Mouse (Mus musculus) NIH3T3 (cell line): ENCODE data around the gene Ptbp1.

Experiments used
- DNase-seq: peaks from one replicate; pipeline ENCODE4 v3.0.0-alpha.2; 2012; ENCODE audit warnings: low read depth

The Ptbp1 gene

DNA sequence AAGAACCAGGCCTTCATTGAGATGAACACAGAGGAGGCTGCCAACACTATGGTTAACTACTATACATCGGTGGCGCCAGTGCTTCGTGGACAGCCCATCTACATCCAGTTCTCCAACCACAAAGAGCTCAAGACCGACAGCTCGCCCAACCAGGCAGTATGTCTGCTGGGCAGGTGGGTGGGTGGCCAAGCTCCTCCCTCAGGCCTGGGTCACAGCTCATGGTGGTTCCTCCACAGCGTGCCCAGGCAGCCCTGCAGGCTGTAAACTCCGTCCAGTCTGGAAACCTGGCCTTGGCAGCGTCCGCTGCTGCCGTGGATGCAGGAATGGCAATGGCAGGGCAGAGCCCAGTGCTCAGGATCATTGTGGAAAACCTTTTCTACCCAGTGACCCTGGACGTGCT lies 4.9 kb downstream of the Ptbp1 start:
- DNase-seq: no peak

DNA sequence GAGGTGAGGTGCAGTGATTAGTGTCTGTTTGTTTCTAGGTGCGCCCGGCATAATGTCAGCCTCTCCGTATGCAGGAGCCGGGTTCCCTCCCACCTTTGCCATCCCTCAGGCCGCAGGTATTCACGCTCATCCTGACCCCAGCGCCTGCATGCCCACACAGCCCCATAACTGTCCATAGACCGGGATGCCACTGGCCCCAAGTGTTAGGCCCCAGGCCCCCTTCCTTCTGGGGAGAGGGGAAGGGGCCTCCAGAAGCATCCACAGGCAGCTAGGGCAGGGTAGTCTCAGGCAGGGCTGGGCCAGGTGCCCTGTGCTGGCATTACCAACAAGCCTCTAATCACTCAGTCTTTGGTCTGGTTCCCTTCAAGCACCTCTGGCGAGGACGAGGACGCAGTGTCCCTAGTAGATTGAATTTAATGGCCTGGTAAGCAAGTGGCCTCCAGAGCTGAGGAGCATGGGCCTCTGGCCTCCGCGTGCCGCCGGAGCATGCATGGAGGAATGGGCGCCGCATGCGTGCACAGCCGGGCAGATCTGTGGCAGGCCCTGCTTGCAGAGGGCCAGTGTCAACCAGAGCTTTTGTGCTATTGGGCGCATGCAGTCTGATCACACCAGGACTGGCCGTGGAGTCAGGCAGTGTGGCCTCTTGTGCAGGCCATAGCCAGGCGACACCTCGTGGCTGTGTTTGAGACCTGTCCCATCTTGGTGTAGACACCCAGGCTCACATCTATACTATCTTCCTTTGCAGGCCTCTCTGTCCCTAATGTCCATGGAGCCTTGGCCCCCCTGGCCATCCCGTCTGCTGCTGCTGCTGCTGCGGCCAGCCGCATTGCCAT lies 6.1 kb downstream of the Ptbp1 start:
- no peak for DNase-seq

DNA sequence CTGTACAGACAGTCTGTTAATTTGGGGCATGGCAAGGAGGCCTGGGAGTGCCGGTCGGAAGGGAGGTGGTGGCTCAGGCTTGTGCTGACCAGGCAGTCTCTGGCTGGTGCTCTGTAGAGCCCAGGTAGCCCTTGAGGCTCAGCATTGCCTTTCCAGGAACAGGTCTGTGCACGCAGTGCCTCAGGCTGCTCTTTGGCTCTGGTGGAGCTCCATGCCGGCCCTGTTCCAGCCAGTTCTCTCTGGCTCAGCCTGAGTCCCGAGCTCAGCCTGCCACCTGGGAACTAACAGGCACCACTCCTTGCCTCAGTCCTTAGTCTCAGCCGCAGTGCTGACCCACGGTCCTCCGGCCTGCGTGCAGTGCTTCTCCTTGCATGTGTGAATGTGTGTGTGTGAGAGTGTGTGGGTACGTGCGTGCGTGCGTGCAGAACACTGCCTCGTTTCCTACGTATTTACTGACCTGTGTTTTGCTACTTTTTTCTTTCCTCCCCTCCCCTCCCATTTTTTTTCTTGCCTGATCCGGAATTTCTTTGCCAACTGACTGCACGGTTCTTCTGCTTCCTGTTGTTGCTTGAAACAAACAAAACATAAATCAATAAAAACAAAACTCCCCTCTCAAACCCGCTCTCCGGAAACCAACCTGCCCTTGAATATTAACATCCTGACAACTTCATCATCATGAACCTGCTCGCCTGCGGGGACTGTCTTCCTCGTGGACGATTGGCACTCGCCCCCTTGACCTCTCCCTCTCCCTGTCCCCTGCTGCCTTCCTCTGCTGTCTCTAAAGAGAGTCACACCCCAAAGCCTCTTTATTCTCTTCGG lies 7.2 kb downstream of the Ptbp1 start:
- DNase-seq: no peak

DNA sequence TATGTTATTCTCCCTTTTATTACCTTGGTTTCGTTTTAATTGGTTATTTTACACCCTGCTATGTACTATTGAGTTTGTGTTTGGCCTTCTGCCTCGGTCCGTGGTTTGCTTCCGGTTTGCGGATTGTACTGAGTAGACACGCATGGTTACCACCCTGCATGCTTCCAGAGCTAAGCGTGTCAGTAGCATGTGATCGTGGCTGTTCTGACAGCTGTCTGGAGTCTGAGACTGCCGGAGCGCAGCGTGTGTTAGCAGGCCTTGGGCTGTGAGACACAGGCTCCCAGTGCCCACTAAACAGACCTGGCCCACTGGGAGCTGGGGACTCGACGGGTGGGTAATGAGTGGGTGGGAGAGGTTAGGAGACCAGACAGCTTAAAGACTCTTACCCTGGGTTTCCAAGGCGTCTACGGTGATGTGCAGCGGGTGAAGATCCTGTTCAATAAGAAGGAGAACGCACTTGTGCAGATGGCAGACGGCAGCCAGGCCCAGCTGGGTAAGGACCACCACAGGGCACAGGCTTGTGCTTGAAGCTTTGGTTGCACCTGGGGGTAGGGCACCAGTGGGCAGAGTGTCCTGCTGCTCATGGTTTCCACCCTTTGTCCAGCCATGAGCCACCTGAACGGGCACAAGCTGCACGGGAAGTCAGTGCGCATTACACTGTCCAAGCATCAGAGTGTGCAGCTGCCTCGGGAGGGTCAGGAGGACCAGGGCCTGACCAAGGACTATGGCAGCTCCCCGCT lies 8.0 kb downstream of the Ptbp1 start:
- no peak for DNase-seq

DNA sequence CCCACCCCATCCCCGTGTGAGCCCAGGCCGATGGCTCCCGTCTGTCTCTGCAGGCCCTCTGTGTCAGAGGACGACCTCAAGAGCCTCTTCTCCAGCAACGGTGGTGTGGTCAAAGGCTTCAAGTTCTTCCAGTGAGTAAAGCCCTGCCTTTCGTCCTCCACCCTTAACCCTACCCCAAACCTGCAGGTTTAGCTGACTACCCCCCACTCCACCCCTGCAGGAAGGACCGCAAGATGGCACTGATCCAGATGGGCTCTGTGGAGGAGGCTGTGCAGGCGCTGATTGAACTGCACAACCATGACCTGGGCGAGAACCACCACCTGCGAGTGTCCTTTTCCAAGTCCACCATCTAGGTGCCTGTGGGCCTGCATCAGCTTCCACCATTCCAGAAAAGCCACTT lies 8.7 kb downstream of the Ptbp1 start:
- no peak for DNase-seq

DNA sequence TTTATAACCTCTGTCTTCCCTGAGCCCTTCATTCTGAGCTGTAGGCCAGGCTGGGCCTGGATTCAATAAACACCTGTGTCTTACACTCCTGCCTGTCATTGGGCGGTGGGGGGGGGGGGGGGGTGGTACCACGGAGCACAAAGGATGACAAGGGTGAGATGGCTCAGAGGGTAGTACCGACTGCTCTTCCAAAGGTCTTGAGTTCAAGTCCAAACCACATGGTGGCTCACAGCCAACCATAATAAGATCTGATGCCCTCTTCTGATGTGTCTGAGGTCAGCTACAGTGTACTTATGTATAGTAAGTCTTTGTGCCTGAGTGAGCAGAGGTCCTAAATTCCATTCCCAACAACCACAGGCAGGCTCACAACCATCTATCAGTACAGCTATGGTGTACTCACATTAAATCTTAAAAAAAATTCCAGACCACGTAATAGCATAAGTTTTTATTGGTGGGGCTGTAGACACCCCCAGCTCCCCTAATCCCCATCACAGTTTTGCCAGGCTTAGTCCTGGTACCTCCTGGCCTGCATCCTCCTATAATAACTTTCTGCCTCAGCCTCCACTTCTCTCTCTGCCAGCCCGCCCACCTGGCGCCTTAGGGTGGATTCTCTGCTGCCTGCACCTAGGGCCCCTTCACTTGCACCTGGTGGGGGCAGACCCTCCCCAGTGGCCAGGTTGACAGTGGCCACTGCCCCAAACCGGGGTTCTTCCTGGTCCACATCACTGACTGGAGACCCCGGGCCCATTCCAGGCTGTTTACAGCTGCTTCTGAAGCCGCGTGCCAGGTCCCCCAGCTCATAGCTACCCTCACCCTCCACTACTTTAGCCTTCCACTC lies 10.3 kb downstream of the Ptbp1 start:
- peak; percentile 74 for DNase-seq

DNA sequence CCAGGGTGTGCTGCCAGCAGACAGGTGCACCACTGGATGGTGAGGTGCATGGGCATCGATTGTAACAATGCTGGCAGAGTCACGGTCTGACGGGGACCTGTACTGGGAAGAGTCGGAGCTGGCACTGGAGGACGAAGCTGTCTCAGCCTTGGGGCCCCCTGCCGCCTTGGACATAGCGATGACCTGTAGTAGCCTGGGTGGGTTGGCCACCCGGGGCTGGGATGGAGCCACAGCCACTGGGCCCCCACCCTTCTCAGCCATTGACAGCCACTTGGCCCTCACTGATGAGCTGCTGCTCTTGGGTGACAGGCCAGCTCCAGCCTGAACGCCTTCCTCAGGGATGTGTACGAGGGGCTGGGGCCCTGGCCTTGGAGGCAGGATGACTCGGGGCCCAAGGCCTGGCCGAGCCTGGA lies 11.0 kb downstream of the Ptbp1 start:
- no peak for DNase-seq

DNA sequence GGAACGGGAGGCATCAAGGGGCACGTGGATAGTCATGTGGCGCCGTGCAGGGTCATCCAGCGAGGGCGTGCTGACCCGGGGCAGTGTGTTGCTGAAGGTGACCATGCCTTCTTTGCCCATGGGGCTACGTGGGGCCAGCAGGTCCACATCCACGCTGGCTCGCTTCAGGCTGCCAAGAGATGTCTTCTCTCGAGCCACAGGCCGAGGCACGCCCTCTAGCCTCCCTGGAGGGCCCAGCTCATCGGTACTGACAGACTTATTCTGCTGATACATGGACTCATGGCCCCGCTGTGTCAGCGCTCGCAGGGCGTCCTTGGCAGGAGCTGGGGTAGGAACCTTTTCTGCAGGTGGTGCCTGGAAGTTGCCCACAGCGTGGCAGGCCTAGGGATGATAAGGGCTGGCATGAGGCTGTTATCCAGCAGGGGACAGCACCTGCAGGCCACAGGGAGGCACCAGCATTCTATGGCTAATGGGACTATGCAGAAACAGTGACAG lies 11.6 kb downstream of the Ptbp1 start:
- DNase-seq: no peak

DNA sequence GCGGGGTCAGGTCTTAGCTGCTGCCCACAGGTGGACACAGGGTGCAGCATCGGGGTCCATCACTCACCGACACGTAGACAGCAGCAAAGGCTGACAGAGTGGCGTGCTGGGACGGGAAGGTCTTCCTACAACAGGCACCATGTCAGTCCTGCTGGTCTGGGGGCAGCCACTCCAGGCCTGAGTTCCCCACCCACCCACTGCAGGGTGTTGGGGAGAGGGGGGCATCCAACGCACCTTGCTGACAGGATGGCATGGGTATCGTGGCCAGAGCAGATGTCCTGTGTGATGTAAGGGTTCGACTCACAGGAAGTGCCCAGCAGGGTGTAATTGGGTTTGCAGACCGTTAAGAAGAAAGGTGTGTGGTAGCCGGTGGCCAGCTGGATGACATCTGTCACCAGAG lies 12.4 kb downstream of the Ptbp1 start:
- DNase-seq: no peak

DNA sequence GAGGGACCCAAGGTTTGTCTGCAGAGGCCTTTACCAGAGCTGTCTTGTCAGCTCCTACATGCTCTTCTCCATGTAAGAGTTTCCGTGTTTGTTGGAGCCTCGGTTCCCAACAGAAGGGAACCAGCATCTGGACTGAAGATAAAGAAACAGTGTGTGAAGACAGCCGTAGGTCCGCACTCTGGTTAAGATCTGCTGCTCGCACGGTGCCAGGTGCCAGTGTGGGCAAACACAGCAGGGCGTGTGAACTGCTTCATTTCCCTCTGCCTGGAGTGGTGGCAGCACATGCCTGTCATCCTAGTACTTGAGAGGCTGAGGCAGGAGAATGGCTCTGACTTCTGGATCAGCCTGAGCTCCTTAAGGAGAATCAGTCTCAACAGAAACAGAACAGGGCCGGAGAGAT lies 17.6 kb downstream of the Ptbp1 start:
- no peak for DNase-seq

DNA sequence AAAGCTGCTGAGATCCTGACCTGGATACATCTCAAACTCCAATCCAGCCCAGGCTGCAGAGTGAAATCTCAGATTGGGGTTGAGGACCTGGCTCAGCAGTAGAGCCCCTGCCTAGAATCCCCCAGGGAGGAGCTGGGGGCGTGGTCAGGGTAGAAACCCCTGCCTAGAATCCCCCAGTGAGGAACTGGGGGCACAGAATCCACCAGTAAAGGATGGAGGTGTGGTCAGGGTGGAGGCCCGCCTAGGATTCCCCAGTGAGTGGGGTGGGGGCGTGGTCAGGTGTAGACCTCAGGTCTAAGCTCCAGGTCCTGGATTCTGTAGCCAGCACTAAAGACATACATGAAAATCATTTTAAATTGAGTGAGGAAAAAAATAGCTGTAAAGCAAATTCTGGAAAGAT lies 18.6 kb downstream of the Ptbp1 start:
- no peak for DNase-seq

DNA sequence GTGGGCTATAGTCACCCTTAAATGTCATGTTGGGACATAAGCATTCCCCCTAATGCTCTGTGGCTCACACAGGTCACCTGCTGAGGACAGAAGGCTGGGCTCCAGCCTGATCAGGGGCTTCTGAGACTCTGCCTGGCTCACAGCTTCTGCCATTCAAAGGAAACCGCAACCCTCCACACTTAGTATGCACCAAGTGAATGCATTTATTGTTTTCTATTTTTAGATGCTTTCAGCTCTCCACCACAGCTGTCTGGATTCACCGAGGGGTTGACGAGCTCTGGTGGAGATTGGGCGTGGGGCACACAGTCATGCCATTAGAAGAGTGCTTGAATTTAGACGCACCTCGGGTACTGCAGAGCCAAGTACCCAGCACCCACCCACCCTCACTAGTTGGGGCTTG lies 19.1 kb downstream of the Ptbp1 start:
- DNase-seq: no peak

DNA sequence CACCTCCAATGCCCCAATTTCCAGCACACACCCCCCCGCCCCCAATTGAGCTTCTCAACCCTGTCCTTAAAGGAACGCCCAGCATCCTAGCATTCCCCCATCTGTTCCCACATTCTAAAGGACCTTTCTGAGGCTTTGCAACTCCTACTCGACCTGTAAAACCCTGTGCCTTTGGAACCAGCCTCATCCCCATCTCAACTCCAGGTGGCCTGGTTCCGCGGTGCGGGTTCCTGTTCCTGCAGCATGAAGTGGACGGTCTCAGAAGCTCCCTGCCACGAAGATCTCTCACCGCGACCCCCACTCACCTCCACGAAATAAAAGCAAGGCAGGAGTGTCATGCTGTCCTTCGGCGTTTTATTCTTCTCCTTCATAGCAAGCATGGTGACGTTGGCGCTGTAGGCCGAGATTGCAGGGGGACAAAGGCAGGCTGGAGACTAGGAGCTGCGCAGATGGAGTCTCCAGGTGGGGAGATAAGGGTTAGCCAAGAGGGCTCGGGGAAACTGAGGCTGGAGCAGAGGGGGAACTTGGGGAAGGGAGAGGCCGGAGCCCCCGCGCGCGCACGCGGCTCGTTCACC lies 19.6 kb downstream of the Ptbp1 start:
- no peak for DNase-seq

DNA sequence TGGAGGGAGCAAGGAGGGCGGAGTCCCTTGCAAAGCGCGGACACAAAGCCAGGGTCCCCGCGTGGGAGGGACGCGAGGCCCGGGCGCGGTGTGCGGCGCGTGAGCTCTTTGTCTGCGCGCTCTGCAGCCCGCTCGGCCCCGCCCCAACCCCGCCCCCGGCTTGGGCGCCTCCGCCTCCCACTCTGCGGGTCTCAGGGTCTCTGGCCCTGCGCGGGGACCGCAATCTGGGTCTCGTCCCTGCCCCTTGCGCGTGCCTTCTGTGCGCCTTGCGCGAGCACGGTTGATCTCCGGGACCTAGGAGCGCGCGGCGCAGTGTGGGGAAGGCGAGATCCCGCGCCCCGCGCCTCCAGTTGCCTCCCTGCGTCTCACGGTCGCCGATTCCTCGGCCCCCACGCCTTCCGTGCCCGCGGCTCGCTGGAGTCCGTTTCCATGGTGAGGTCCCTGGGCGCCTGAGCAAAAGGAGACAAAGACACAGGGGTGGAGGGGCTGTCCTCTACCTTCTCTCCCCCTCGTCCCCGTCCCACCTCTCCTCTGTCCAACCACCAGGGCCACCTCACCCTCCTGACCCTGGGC lies 20.1 kb downstream of the Ptbp1 start, which contains the start of the genes Prtn3 and Plppr3:
Prtn3 (plus strand) TSS at position 187 of the 573 bp plus-strand sequence.
Plppr3 (minus strand) TSS at position 345 of the 573 bp plus-strand sequence.
- peak; percentile 39 for DNase-seq

DNA sequence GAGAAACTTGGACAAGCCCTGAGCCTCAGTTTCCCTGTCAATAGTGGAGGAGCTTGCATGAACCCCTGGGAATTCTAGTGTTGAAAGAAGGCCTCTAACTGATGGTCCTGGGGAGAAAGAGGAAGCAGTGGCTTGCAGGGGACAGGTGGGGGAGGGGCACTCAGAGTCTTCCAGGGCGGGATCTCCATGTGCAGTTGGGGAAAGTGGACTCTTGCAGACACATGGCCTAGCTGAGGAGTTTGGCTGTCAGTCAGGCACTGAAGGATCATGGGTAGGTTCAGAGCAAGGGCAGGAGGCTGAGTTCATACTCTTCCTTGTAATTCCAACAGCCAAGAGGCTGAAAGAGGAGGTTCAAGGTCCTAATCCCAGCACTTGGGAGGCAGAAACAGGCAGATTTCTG lies 22.9 kb downstream of the Ptbp1 start:
- no peak for DNase-seq

DNA sequence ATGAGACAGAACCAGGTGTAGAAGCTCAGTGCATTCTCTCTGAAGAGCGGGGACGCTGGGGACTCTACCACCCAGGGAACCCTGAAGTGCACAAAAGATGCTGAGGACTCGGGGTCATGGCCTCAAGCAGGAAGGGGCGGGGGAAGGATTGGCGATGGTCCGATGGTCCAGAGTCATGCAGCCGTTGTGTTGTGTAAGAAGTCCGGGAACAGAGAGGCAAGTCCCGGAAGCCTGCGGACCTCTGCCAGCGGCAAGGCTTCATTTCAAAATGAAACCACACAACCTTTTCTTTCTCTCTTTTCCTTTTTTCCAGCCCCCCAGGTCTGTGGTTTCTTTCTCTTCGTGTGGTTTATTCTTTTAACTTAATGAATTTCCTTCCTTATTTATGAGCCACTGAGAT lies 23.5 kb downstream of the Ptbp1 start:
- DNase-seq: no peak

DNA sequence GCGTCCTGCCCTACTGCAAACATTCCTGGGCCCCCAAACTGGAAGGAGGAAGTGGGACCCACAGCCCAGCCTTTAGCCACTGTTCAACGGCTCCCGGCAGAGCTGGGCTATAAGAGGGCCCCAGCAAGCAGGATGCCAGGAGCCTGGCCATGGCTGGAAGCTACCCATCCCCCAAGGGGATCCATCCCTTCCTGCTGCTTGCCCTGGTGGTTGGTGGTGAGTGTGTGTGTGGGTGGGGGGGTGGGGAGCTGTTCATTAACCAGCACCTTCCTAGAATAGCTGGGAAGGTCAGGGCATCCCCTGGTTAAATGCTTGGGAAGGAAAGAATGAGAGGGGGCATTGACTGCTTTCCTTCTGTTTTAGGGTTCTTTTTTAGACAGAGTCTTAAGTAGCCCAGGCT lies 25.3 kb downstream of the Ptbp1 start:
- no peak for DNase-seq

DNA sequence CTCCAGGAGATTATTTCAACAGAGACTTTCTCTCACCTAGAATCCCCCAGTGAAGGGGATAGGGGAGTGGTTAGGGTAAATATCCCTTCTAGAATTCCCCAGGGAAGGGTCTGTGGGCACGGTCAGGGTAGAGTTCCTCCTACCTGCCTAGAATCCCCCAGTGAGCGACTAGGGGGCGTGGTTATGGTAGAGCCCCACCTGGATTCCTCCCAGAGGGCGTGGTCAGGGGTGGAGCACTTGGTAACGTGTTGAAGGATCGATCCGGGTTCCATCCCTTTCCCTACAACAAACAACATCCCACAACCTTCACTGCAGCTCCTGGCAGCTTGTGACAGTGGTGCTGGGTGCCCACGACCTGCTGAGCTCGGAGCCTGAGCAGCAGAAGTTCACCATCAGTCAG lies 26.5 kb downstream of the Ptbp1 start:
- no peak for DNase-seq

DNA sequence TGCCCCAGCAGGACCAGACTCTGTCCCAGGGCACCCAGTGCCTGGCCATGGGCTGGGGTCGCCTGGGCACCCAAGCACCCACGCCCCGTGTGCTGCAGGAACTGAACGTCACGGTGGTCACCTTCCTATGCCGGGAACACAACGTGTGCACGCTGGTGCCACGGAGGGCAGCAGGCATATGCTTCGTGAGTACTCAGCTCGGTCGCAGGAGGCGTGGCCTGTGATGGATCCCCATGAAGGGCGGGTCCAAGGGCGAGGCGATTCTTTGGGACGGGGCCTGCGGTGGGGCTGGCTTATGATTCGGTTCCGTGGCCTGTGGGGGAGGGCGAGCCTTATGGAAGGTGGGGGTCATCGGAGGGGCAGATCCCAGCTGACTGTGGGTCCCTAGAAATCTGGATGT lies 27.8 kb downstream of the Ptbp1 start:
- no peak for DNase-seq

DNA sequence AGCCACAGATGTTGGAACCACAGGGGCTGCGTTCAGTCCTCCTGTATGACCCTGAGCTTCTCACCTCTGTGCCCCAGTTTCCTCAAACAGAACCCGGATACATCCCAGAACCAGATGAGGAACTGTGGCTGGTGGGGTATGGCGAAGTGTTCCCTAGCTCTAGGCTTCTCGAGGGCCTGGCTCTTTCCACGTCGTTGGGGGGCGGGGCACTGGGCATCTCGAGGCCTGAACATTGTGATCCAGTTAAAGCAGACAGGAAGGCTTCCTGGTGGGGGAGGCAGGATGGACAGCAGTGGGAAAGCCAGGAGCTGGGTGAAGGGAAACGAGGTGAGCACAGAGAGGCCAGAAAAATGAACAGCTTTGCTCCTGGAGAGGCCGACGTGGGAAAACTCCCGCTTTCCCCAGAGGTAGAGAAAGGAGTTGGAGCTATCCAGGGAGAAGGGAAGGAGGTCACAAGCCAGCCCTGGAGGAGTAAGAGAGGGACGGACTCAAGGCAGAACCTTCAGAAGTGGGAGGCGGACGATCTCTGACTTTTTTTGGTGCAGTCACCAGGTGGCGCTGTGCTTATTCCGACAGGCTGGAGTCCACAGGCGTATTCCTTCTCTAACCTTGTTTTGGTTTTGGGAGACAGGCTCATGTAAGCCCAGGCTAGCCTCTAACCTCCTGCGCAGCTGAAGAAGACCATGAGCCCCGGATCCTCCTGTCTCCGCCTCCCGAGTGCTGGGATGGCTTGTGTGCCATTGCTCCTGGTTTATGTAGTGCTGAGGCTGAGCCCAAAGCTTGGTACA lies 29.3 kb downstream of the Ptbp1 start:
- peak; percentile 94 for DNase-seq
